Mouse (Mus musculus) c-Kit-negative CD71-positive TER-119-positive erythroid progenitor cells, embryonic 14.5 days (primary cell): Measurements from ENCODE around the gene F7.
"Not testable (repeated sequence)": the region's sequence is repeated elsewhere in the genome, so short reads cannot be mapped to it uniquely, and the experiment has no call there.

Source experiments
- DNase-seq: peaks from one replicate; pipeline ENCODE4 v3.0.0-alpha.2; 2013; ENCODE audit warnings: low read depth, low spot score

F7 gene

DNA sequence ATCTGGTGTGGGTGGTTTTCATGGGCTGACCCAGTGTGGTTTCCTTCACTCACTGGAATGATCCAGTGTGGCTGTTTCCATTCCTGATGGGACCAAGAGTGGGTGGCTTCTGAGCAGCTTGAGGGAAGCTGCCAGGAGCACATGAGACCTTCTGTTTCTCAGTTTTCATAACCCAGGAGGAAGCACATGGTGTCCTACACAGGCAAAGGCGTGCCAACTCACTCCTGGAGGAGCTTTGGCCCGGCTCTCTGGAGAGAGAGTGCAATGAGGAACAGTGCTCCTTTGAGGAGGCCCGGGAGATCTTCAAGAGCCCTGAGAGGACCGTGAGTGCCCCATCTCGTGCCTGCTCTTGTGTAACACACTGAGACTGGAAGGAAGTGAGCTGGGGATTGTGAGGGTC, 2.6 kb downstream of the F7 start:
- DNase-seq = no peak

DNA sequence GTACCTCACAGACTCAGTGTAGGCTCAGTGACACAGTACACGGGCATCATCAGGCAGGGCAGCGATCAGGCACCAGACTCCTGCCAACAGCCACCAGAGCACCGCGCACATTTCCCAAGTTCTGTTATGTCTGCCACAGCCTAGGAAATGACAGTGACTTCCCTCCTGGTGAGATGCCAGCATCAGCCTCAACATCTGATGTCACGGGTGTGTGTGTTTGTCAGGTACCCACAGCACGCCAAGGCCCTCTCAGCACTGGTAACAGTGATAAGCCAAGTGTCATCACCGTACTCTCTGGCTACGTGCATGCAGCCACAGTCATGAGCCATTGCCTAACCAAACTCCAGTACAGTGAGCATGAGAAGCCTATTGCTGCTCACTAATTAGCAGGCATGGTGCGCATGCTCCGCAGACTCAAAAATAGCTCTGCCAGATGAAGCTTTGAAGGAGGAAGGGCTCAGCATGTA, 10.5 kb downstream of the F7 start:
- no peak for DNase-seq

DNA sequence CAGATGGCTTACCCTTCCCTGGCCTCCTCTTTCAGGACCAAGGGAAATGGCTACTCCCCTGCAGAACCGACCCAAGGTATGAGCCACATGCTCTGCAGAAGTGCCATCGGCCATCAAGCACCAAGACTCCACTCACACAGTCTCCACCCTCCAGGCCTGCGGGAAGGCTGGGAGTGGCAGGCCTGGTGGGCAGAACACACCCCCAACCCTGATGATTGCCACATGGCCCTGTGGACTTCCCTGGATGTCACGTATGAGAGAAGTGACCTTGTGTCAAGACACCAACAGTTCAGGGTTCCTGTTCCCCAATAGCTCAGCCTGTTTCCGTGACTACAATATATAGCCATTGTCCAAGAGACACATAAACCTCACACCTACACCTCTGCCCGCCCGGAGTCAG, 11.2 kb downstream of the F7 start, which contains the start of gene F10:
F10 (plus strand) TSS at position 294 of the 400 bp plus-strand sequence.
- no peak for DNase-seq

DNA sequence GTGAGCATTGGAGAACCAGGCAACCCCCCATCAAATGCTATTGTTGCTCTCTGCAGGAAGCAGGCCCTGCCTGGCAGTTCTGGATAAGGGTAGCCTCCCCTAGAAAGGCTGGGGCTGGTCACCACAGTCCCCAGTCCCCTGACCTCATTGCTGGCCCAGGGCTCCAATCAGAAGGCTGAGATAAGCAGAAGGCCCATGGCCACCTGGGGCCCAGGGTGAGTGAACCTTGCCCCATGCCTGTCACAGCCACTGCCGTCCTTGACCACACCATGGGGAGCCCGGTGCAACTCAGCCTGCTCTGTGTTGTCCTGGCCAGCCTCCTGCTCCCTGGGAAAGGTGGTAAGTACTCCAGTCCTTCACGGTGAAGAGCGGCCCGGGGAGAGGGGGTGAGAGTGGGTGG, 11.7 kb downstream of the F7 start:
- DNase-seq = no peak

DNA sequence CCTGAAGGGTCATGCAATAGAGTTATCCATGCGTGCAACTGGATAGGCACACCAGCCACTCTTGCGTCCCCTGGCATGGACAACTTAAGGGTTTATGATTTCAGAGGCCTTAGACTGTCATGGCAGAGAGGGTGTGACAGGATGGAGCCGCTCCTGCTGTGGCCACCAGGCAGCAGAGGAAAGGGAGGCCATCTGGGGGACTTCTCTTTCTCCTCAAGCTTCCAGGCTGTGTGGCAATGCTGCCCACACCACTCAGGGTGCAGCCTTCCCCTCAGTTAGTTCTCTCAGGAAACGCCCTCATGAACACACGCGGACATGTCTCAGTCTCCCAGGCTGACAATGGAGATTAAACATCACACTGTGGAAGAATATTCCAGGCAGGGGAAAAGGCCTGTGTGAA, 13.2 kb downstream of the F7 start:
- no peak for DNase-seq

DNA sequence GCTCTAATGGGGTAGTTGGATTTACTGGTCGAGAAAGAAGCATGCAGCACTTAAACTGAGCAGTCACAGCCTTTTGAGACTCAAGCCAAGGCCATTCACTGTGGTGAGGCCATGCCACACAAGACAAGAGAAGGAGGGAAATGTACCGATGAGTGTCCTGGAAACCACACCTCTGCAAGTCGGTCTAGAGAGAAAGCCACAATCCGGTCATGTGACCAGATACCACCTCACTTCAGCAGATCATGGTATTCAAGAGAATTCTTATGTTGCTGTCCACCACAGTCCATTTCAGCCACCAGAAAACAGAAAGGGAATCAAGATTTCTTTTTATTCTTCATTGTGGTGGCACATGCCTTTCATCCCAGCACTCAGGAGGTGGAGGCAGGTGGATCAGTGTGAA, 15.6 kb downstream of the F7 start:
- DNase-seq = no peak

DNA sequence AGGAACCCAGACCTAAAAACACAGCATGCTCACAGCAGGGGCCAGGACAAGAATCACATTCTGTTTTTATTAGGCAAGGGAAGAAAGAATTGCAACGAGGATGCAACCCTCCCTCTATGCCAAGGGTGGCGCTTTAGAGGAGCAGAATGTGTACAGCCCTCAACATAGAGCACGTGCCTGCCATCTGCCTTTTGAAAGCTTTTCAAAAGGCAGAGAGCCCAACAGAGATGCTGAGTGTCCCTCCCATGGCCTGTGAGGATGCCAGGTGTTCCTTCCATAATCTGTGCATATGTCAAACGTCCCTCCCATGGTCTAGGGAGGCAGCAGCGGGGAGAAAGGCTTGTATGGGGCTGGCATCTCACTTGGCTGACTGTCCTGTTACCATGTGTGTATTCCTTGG, 21.8 kb downstream of the F7 start:
- DNase-seq = no peak

DNA sequence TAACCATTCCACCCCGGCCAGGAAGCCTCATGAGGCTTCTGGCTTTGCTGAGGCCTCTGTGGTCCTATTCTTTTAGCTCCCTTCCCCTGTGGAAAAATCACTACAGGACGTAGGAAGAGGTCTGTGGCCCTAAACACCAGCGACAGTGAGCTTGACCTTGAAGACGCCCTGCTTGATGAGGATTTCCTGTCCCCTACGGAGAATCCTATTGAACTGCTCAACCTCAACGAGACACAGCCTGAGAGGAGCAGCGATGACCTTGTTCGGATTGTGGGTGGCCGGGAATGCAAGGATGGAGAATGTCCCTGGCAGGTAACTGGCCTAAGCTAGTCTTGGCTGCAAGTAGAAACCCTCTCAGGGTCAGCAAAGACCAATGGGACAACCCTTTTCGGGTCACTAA, 24.7 kb downstream of the F7 start:
- DNase-seq = no peak

DNA sequence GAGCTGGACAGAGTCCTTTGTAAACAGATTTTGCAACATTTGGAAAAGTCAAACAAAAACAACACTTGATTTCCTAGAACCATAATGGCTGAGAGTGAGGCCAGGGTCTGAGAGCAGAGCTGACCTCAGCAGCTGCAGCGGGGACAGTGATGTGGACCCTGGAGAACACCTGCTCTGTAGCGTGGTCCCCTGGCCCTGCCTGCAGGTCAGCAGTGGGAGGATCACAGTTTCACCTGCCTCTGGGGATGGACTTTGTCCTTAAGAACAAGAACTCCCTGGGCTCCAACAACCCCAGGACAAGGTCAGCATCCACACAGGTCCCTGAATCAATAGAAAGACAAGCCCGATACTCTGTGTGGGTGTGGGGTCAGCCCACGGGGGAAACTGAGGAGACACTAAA, 31.5 kb downstream of the F7 start:
- no peak for DNase-seq

DNA sequence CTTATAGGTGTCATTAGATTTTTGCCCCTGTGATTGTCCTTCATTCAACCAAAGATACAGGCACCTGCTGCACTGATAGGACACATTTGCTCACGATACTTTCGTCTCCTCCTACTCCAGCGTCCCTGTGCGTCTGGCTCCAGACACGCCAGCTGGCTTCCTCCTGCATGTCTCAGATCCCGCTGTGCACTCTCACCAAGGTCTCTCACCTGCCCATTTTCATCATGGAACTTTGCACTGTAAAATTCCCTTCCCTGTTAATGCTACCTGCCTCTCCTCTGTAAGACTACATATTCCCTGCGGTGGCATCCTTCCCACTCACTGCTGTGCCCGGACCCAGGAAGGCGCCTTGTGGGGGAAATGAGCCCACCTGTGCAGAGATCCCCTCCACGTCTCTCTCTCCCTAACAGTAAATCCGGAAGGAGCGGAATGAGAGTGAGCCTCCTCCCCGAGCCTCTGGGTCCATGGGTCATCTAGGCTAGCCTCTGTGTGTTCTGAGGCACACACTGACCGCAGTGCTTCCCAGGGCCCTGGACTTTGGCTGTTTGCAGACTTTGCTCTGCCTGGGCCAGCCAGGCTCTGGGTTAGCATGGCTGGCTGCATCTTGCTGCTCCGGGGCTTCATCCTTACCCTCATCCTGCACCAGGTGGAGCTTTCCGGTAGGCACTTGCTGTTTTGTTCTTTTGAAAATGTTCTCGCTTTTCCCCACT, 34.8 kb downstream of the F7 start, which contains the start of gene Proz:
Proz (plus strand) TSS at position 474 of the 710 bp plus-strand sequence.
- DNase-seq = no peak

DNA sequence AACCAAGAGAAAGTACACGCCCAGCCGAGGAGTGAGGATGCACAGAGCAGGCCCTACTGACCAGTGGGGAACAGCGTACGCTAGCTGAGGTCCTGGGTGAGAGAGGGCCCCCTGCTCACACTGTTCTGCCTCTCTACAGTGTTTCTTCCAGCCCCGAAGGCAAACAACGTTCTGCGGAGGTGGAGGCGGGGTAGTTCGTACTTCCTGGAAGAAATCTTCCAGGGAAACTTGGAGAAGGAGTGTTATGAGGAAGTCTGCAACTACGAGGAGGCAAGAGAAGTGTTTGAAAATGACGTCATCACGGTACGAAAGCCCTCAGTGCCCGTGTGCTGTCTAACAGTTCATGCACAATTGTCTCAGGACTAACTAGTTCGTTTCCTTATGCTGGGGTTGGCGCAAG, 37.3 kb downstream of the F7 start:
- no peak for DNase-seq

DNA sequence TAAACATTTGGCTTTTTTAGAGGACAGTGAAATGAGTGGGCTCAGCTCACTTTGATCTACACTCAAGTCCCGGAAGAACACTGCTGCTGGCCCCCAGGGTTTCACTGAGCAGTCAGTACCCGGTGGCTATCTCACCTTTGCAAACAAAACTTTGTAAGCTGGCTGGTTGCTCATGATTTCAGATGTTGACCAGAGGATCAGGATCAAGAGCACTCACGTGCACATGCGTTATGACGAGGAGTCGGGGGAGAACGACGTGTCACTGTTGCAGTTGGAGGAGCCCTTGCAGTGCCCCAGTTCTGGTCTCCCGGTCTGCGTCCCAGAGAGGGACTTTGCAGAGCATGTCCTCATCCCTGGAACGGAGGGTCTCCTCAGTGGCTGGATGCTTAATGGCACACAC, 47.4 kb downstream of the F7 start:
- no peak for DNase-seq

DNA sequence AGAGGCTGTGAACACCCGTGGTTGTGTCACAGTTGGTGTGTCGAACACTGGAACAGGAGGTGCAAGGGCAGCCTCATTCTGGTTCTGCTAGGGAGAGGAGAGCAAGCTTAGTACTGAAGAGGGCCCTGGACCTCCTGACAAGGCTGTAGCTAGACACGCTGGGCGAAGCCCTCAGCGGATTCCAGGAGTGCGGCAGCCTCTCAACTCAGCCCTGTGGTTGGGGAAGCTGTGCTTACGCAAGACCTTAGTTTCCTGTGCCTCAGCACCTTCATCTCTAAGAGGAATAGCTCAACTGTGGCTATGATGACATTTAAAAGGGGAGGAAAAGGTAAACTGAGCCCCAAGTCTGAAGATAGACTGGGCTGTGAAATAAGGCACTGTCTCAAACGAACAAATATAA, 49.2 kb downstream of the F7 start:
- DNase-seq = no peak

DNA sequence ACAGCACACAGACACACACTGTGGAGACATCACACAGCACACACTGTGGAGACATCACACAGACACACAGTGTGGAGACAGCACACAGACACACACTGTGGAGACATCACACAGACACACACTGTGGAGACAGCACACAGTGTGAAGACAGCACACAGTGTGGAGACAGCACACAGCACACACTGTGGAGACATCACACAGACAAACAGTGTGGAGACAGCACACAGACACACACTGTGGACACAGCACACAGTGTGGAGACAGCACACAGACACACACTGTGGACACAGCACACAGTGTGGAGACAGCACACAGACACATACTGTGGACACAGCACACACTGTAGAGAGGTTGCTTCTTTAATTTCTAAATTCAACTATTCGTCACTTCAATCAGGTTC, 49.7 kb downstream of the F7 start:
- DNase-seq = not testable (repeated sequence)

DNA sequence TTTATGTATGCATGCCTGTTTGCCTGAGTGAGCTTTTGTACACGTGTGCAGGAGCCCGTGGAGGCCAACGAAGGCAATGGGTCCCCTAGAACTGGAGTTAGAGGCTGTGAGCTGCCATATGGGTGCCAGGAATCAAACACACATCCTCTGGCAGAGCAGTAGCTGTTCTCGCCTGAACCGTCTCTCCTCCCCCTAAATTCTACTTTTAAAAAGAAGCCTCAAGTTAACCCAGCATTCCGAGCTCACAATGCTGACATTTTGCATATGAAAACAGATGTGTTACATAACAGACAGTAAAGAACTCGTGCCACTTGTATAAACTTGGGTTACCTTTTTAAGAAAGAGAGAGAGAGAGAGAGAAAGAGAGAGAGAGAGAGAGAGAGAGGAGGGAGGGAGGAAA, 51.7 kb downstream of the F7 start:
- DNase-seq = no peak
